ENCODE assay signal across 12 mouse cellular contexts in genomic region chr8:123097786-123098584, GRCm38 (mm10). TPM values are rescaled to one million over a fixed set of nuclear protein-coding genes. Genes with fewer than 3 reads are reported as not detected.
DNase-seq lines count a peak whose midpoint lies in the region; ATAC-seq lines count a peak whose summit lies in the region.
"Had no signal": no experiment of that assay in that cellular context is flagged by ENCODE, and none has a peak within 500 bp of the region (broad histone marks: within the 10 kb centered on the region; RNA-seq: fewer than 3 reads in every experiment).

No protein-coding gene starts in this region.

- no peak overlapping the region; the same call in 1 of the 2 replicates for H3K9ac ChIP-seq in hindbrain, embryonic 13.5 days
- no peak overlapping the region for H3K9ac ChIP-seq in hindbrain, embryonic 12.5 days
- peak overlapping the region; percentile 13; the same call in 1 of the 2 replicates for H3K9ac ChIP-seq in neural tube, embryonic 13.5 days
- H3K9ac ChIP-seq: neural tube, embryonic 12.5 days; stomach, embryonic 15.5 days had no signal

- H3K4me1 ChIP-seq in hindbrain, embryonic 13.5 days (replicated peaks) = peaks cover 6% of the 10 kb centered on the region
- H3K4me1 ChIP-seq in hindbrain, embryonic 12.5 days = peaks cover 3% of the 10 kb centered on the region; the same call in 1 of the 2 replicates
- peaks cover 6% of the 10 kb centered on the region for H3K4me1 ChIP-seq in neural tube, embryonic 13.5 days (replicated peaks)
- H3K4me1 ChIP-seq in embryonic facial prominence, embryonic 10.5 days = peaks cover 9% of the 10 kb centered on the region
- H3K4me1 ChIP-seq: neural tube, embryonic 12.5 days; stomach, embryonic 15.5 days had no signal

- 77% methylated on average over 12 of the region's 12 CpGs for WGBS in hindbrain, embryonic 13.5 days
- 76% methylated on average over 12 of the region's 12 CpGs for WGBS in hindbrain, embryonic 12.5 days
- 69% methylated on average over 12 of the region's 12 CpGs for WGBS in neural tube, embryonic 13.5 days
- WGBS in embryonic facial prominence, embryonic 10.5 days = 78% methylated on average over 12 of the region's 12 CpGs

- ATAC-seq in hindbrain, embryonic 13.5 days (ENCODE audit: low FRiP score) = no peak
- no peak for ATAC-seq in hindbrain, embryonic 12.5 days (ENCODE audit: low FRiP score)
- no peak for ATAC-seq in neural tube, embryonic 13.5 days (ENCODE audit: low read depth)
- ATAC-seq in erythroid progenitor cell, adult 5-6 weeks (replicated peaks; ENCODE audit: low FRiP score, poor library complexity, severe bottlenecking) = no peak
- ATAC-seq: forebrain, embryonic 14.5 days had no signal

- H3K27me3 ChIP-seq in hindbrain, embryonic 13.5 days = no peaks in the 10 kb centered on the region
- H3K27me3 ChIP-seq in hindbrain, embryonic 12.5 days = no peaks in the 10 kb centered on the region
- no peaks in the 10 kb centered on the region for H3K27me3 ChIP-seq in neural tube, embryonic 13.5 days
- no peaks in the 10 kb centered on the region for H3K27me3 ChIP-seq in embryonic facial prominence, embryonic 10.5 days (replicated peaks; ENCODE audit: low read depth, poor library complexity, severe bottlenecking)
- H3K27me3 ChIP-seq: neural tube, embryonic 12.5 days; stomach, embryonic 15.5 days had no signal

- no peaks in the 10 kb centered on the region for H3K9me3 ChIP-seq in hindbrain, embryonic 13.5 days
- no peaks in the 10 kb centered on the region for H3K9me3 ChIP-seq in hindbrain, embryonic 12.5 days (replicated peaks)
- H3K9me3 ChIP-seq in neural tube, embryonic 13.5 days = no peaks in the 10 kb centered on the region
- H3K9me3 ChIP-seq in embryonic facial prominence, embryonic 10.5 days = no peaks in the 10 kb centered on the region
- H3K9me3 ChIP-seq: limb, embryonic 10.5 days; neural tube, embryonic 12.5 days; stomach, embryonic 15.5 days had no signal

- no peak for DNase-seq in neural tube, embryonic 10.5 days (ENCODE audit: extremely low spot score, low spot score)
- DNase-seq in kidney, postnatal 14 days = peak; percentile 62
- DNase-seq in thymus, postnatal 14 days = peak; percentile 74
- no peak for DNase-seq in embryonic facial prominence, embryonic 10.5 days (ENCODE audit: low spot score)

- H3K4me3 ChIP-seq in hindbrain, embryonic 13.5 days = no peak overlapping the region
- no peak overlapping the region for H3K4me3 ChIP-seq in hindbrain, embryonic 12.5 days
- H3K4me3 ChIP-seq in neural tube, embryonic 13.5 days = no peak overlapping the region
- H3K4me3 ChIP-seq in embryonic facial prominence, embryonic 10.5 days = no peak overlapping the region
- H3K4me3 ChIP-seq: limb, embryonic 10.5 days; neural tube, embryonic 12.5 days; stomach, embryonic 15.5 days had no signal

- 0 out of 2 replicates have a peak overlapping the region, but pooled peaks have one; percentile 31 for H3K27ac ChIP-seq in hindbrain, embryonic 13.5 days
- no peak overlapping the region for H3K27ac ChIP-seq in hindbrain, embryonic 12.5 days
- H3K27ac ChIP-seq in neural tube, embryonic 13.5 days (replicated peaks) = no peak overlapping the region; the same call in 1 of the 2 replicates
- no peak overlapping the region for H3K27ac ChIP-seq in embryonic facial prominence, embryonic 10.5 days (replicated peaks)
- H3K27ac ChIP-seq: limb, embryonic 10.5 days; neural tube, embryonic 12.5 days; stomach, embryonic 15.5 days had no signal

- H3K36me3 ChIP-seq in hindbrain, embryonic 13.5 days = peaks cover 48% of the 10 kb centered on the region
- H3K36me3 ChIP-seq in hindbrain, embryonic 12.5 days = peaks cover 46% of the 10 kb centered on the region
- peaks cover 46% of the 10 kb centered on the region for H3K36me3 ChIP-seq in neural tube, embryonic 13.5 days
- H3K36me3 ChIP-seq in embryonic facial prominence, embryonic 10.5 days (replicated peaks) = peaks cover 57% of the 10 kb centered on the region

- no peak overlapping the region for H3K4me2 ChIP-seq in hindbrain, embryonic 13.5 days
- no peak overlapping the region for H3K4me2 ChIP-seq in hindbrain, embryonic 12.5 days (replicated peaks)
- H3K4me2 ChIP-seq in neural tube, embryonic 13.5 days = no peak overlapping the region
- H3K4me2 ChIP-seq: neural tube, embryonic 12.5 days; stomach, embryonic 15.5 days had no signal

RNA-seq across cellular contexts. Expression of gene Rpl13, which starts 4.2 kb away (rescaled TPM):
- 766 and 789 TPM in 2 replicates for polyA plus RNA-seq in hindbrain, embryonic 13.5 days (2015; fragmentation: Nextera tagmentation; extraction: Ambion mirVana)
- polyA plus RNA-seq in hindbrain, embryonic 12.5 days (2016; fragmentation: Nextera tagmentation; extraction: Ambion mirVana) = 1,018 and 1,026 TPM in 2 replicates
- 629 and 772 TPM in 2 replicates for polyA plus RNA-seq in neural tube, embryonic 13.5 days (2015; fragmentation: Nextera tagmentation; extraction: Ambion mirVana)
- 1,419 and 1,432 TPM in 2 replicates for polyA plus RNA-seq in embryonic facial prominence, embryonic 10.5 days (2016; fragmentation: Nextera tagmentation; extraction: Ambion mirVana)
- total RNA-seq in erythroid progenitor cell, adult 5-6 weeks (2015; ENCODE audit: low replicate concordance) = 320 and 376 TPM in 2 replicates
- 611 and 691 TPM in 2 replicates for total RNA-seq in erythroid progenitor cell, adult 5-6 weeks (2017; ENCODE audit: low replicate concordance)

RNA-seq across cellular contexts. Expression of gene Cpne7, which starts 19.2 kb away (rescaled TPM):
- 0.53 and 0.87 TPM in 2 replicates for polyA plus RNA-seq in hindbrain, embryonic 13.5 days (2015; fragmentation: Nextera tagmentation; extraction: Ambion mirVana)
- 0.15 and 0.35 TPM in 2 replicates for polyA plus RNA-seq in hindbrain, embryonic 12.5 days (2016; fragmentation: Nextera tagmentation; extraction: Ambion mirVana)
- 0.68 and 1.1 TPM in 2 replicates for polyA plus RNA-seq in neural tube, embryonic 13.5 days (2015; fragmentation: Nextera tagmentation; extraction: Ambion mirVana)
- 1.8 and 2.0 TPM in 2 replicates for polyA plus RNA-seq in embryonic facial prominence, embryonic 10.5 days (2016; fragmentation: Nextera tagmentation; extraction: Ambion mirVana)
- total RNA-seq in erythroid progenitor cell, adult 5-6 weeks (2015; ENCODE audit: low replicate concordance) = not detected in 2 replicates
- not detected in 2 replicates for total RNA-seq in erythroid progenitor cell, adult 5-6 weeks (2017; ENCODE audit: low replicate concordance)

RNA-seq across cellular contexts. Expression of gene Spg7, which starts 35.2 kb away (rescaled TPM):
- 45.9 and 48.7 TPM in 2 replicates for polyA plus RNA-seq in hindbrain, embryonic 13.5 days (2015; fragmentation: Nextera tagmentation; extraction: Ambion mirVana)
- 62.6 and 63.9 TPM in 2 replicates for polyA plus RNA-seq in hindbrain, embryonic 12.5 days (2016; fragmentation: Nextera tagmentation; extraction: Ambion mirVana)
- polyA plus RNA-seq in neural tube, embryonic 13.5 days (2015; fragmentation: Nextera tagmentation; extraction: Ambion mirVana) = 48.7 and 50.1 TPM in 2 replicates
- polyA plus RNA-seq in embryonic facial prominence, embryonic 10.5 days (2016; fragmentation: Nextera tagmentation; extraction: Ambion mirVana) = 51.3 and 54.5 TPM in 2 replicates
- 63.4 and 71.7 TPM in 2 replicates for total RNA-seq in erythroid progenitor cell, adult 5-6 weeks (2015; ENCODE audit: low replicate concordance)
- total RNA-seq in erythroid progenitor cell, adult 5-6 weeks (2017; ENCODE audit: low replicate concordance) = 50.3 and 65.2 TPM in 2 replicates

RNA-seq across cellular contexts. Expression of gene Ankrd11, which starts 55.9 kb away (rescaled TPM):
- polyA plus RNA-seq in hindbrain, embryonic 13.5 days (2015; fragmentation: Nextera tagmentation; extraction: Ambion mirVana) = 29.9 and 30.7 TPM in 2 replicates
- 87.0 and 90.1 TPM in 2 replicates for polyA plus RNA-seq in hindbrain, embryonic 12.5 days (2016; fragmentation: Nextera tagmentation; extraction: Ambion mirVana)
- 43.2 and 58.2 TPM in 2 replicates for polyA plus RNA-seq in neural tube, embryonic 13.5 days (2015; fragmentation: Nextera tagmentation; extraction: Ambion mirVana)
- polyA plus RNA-seq in embryonic facial prominence, embryonic 10.5 days (2016; fragmentation: Nextera tagmentation; extraction: Ambion mirVana) = 41.2 and 49.2 TPM in 2 replicates
- 81.8 and 106 TPM in 2 replicates for total RNA-seq in erythroid progenitor cell, adult 5-6 weeks (2015; ENCODE audit: low replicate concordance)
- total RNA-seq in erythroid progenitor cell, adult 5-6 weeks (2017; ENCODE audit: low replicate concordance) = 126 and 174 TPM in 2 replicates

Comparison
In these comparisons a context has a peak if more than half of its experiments do, and no peak if none do; other contexts are left out.
1. DNase-seq: peak in kidney, postnatal 14 days (single experiment) and thymus, postnatal 14 days (single experiment); none in neural tube, embryonic 10.5 days (single experiment) and embryonic facial prominence, embryonic 10.5 days (single experiment).